In genomic region chr6:99047322-99047721, GRCm38 (mm10) we compare ENCODE assay signal across 26 mouse cellular contexts.
"Had no signal": no experiment of that assay in that cellular context is flagged by ENCODE, and none has a peak within 500 bp of the region (broad histone marks: within the 10 kb centered on the region; RNA-seq: fewer than 3 reads in every experiment).

No protein-coding gene starts in this region.

- H3K9ac ChIP-seq: heart, embryonic 13.5 days; heart, embryonic 15.5 days; hindbrain, embryonic 13.5 days; hindbrain, embryonic 15.5 days; limb, embryonic 13.5 days; limb, embryonic 15.5 days; liver, embryonic 13.5 days; liver, embryonic 15.5 days; liver, postnatal 0 days had no signal

- H3K27ac ChIP-seq: heart, adult 2 months; heart, embryonic 13.5 days; heart, embryonic 15.5 days; hindbrain, embryonic 13.5 days; hindbrain, embryonic 15.5 days; hindbrain, postnatal 0 days; limb, embryonic 13.5 days; limb, embryonic 15.5 days; liver, embryonic 13.5 days; liver, embryonic 15.5 days had no signal

- H3K4me2 ChIP-seq: heart, embryonic 11.5 days; heart, embryonic 13.5 days; heart, embryonic 15.5 days; hindbrain, embryonic 13.5 days; hindbrain, embryonic 15.5 days; limb, embryonic 13.5 days; limb, embryonic 15.5 days; liver, embryonic 11.5 days; liver, embryonic 13.5 days; liver, embryonic 15.5 days had no signal

- ATAC-seq: hindbrain, postnatal 0 days; liver, postnatal 0 days had no signal

- H3K4me3 ChIP-seq: heart, adult 2 months; heart, embryonic 13.5 days; heart, embryonic 15.5 days; hindbrain, embryonic 13.5 days; hindbrain, embryonic 15.5 days; limb, embryonic 13.5 days; limb, embryonic 15.5 days; liver, embryonic 13.5 days; liver, embryonic 15.5 days had no signal

- H3K4me1 ChIP-seq: hindbrain, embryonic 13.5 days; hindbrain, embryonic 15.5 days; liver, embryonic 13.5 days; liver, embryonic 15.5 days had no signal

- H3K27me3 ChIP-seq: heart, embryonic 13.5 days; heart, embryonic 15.5 days; hindbrain, embryonic 13.5 days; hindbrain, embryonic 15.5 days; limb, embryonic 13.5 days; limb, embryonic 15.5 days; liver, embryonic 13.5 days; liver, embryonic 15.5 days had no signal

- DNase-seq: gastrocnemius, postnatal 10 days; gastrocnemius, postnatal 25 days; heart, adult 11 months; heart, adult 2 months; heart, postnatal 14 days; heart, postnatal 36 days; kidney, adult 18-20 months; kidney, adult 8-10 months; kidney, postnatal 10 days; kidney, postnatal 25 days; kidney, postnatal 4 days; layer of hippocampus, adult 9-11 months; layer of hippocampus, postnatal 36 days; left cerebral cortex, postnatal 4 days; liver, embryonic 13.5 days; liver, postnatal 0 days had no signal

- H3K36me3 ChIP-seq: heart, embryonic 13.5 days; heart, embryonic 15.5 days; hindbrain, embryonic 13.5 days; hindbrain, embryonic 15.5 days; limb, embryonic 13.5 days; limb, embryonic 15.5 days; liver, embryonic 13.5 days; liver, embryonic 15.5 days had no signal

- H3K9me3 ChIP-seq: heart, embryonic 13.5 days; heart, embryonic 15.5 days; hindbrain, embryonic 13.5 days; hindbrain, embryonic 15.5 days; limb, embryonic 13.5 days; limb, embryonic 15.5 days; liver, embryonic 13.5 days; liver, embryonic 15.5 days had no signal
